Mouse (Mus musculus) forebrain, embryonic 14.5 days (tissue): ENCODE results near the gene Slc35d2. TPM values are rescaled to one million over a fixed set of nuclear protein-coding genes. Genes with fewer than 3 reads are reported as not detected.

ENCODE experiments used
- ATAC-seq: fragments of 200-750 bp; cut with Nextera tagmentation; 2 replicates; pipeline ENCODE4 v1.8.0; 2017; ENCODE audit warnings: mild to moderate bottlenecking, moderate library complexity
- DNase-seq: peaks from one replicate; pipeline ENCODE4 v3.0.0-alpha.2; 2015; ENCODE audit warnings: low spot score
- H3K27ac ChIP-seq: fragments of 300-500 bp; sonication (generic); 2 replicates; pipeline ENCODE4 v1.5.1; 2014; ENCODE audit warnings: low read depth, mild to moderate bottlenecking, control low read depth, low read length, moderate library complexity
- H3K27me3 ChIP-seq: fragments of 300-500 bp; sonication (generic); replicated peaks from 2 replicates; pipeline ENCODE4 v1.6.1; 2014; ENCODE audit warnings: low read length, control low read depth, mixed read lengths; ENCODE audit not compliant: control insufficient read depth, insufficient read depth
- H3K36me3 ChIP-seq: fragments of 300-500 bp; sonication (generic); 2 replicates; pipeline ENCODE4 v1.6.1; 2014; ENCODE audit warnings: low read length, control low read depth; ENCODE audit not compliant: control insufficient read depth, insufficient read depth
- H3K4me1 ChIP-seq: fragments of 300-500 bp; sonication (generic); 2 replicates; pipeline ENCODE4 v1.6.1; 2014; ENCODE audit warnings: antibody characterized with exemption, low read length, control low read depth; ENCODE audit not compliant: control insufficient read depth, insufficient read depth
- H3K4me2 ChIP-seq: fragments of 300-500 bp; sonication (generic); 2 replicates; pipeline ENCODE4 v1.6.1; 2014; ENCODE audit warnings: mild to moderate bottlenecking, control low read depth, low read length
- H3K4me3 ChIP-seq: fragments of 300-500 bp; sonication (generic); 2 replicates; pipeline ENCODE4 v1.5.1; 2014; ENCODE audit warnings: low read depth, low read length, control low read depth
- H3K9ac ChIP-seq: fragments of 300-500 bp; sonication (generic); 2 replicates; pipeline ENCODE4 v1.6.1; 2014; ENCODE audit warnings: mild to moderate bottlenecking, low read length, control low read depth, moderate library complexity
- H3K9me3 ChIP-seq: fragments of 300-500 bp; sonication (generic); replicated peaks from 2 replicates; pipeline ENCODE4 v1.6.1; 2016; ENCODE audit warnings: low read length, control low read depth, mixed read lengths; ENCODE audit not compliant: control insufficient read depth
- WGBS: fragments of 180-500 bp; shearing (Covaris S2); extraction: QIAGEN DNeasy Blood & Tissue Kit; methylation state at CpG from one replicate; pipeline ENCODE4 v1.1.7; 2014; 5-methylcytosine and 5-hydroxymethylcytosine counted together
- polyA plus RNA-seq: library from polyadenylated mRNA; unstranded; fragments of >200 nt; fragmentation: Nextera tagmentation; extraction: Ambion mirVana; gene quantifications from 2 replicates; pipeline ENCODE4 v1.2.1, GENCODE M21; 2014

Gene Slc35d2
- polyA plus RNA-seq, 1 experiment from 2014 or later = 0.76 TPM

GRCm38 (mm10) chr13:64155171-64155571 is 26.0 kb upstream of the Slc35d2 start:
- no peak overlapping the region for H3K4me2 ChIP-seq
- WGBS = 13% methylated on average over 1 of the region's 1 CpGs
- no peaks in the 10 kb centered on the region for H3K27me3 ChIP-seq
- no peak overlapping the region for H3K9ac ChIP-seq
- H3K27ac ChIP-seq = no peak overlapping the region
- no peak overlapping the region for H3K4me3 ChIP-seq
- H3K9me3 ChIP-seq = no peaks in the 10 kb centered on the region
- DNase-seq (peak; percentile 29), ATAC-seq (no peak)
- H3K36me3 ChIP-seq = no peaks in the 10 kb centered on the region
- peaks cover 6% of the 10 kb centered on the region; the same call in 1 of the 2 replicates for H3K4me1 ChIP-seq

- Histone ChIP-seq H3K9ac (no peak overlapping the region), H3K27me3 (no peaks in the 10 kb centered on the region), H3K36me3 (no peaks in the 10 kb centered on the region), H3K9me3 (no peaks in the 10 kb centered on the region), H3K4me2 (no peak overlapping the region), H3K27ac (no peak overlapping the region), H3K4me1 (peaks cover 9% of the 10 kb centered on the region; the same call in 1 of the 2 replicates), H3K4me3 (no peak overlapping the region)
- ATAC-seq (no peak), DNase-seq (no peak)
- 55% methylated on average over 2 of the region's 2 CpGs for WGBS
Observed at GRCm38 (mm10) chr13:64154651-64155050, 25.5 kb upstream of the Slc35d2 start.

- under 1% methylated on average over 18 of the region's 18 CpGs for WGBS
- peak overlapping the region; percentile 92 for H3K4me3 ChIP-seq
- no peak overlapping the region for H3K27ac ChIP-seq
- H3K4me2 ChIP-seq = peak overlapping the region; percentile 83
- DNase-seq = peak; percentile 47
- peaks cover 9% of the 10 kb centered on the region; the same call in 1 of the 2 replicates for H3K4me1 ChIP-seq
- H3K9me3 ChIP-seq = no peaks in the 10 kb centered on the region
- H3K9ac ChIP-seq = peak overlapping the region; percentile 45
- peak; percentile 32 for ATAC-seq
- H3K27me3 ChIP-seq = no peaks in the 10 kb centered on the region
- no peaks in the 10 kb centered on the region for H3K36me3 ChIP-seq
Observed at GRCm38 (mm10) chr13:64153751-64154267, 24.6 kb upstream of the Slc35d2 start.

GRCm38 (mm10) chr13:64153083-64153682 is 24.0 kb upstream of the Slc35d2 start, which contains the start of gene Zfp367:
TSS of gene Zfp367 (minus strand) at chr13:64153202.
- Histone ChIP-seq H3K27me3 (no peaks in the 10 kb centered on the region), H3K36me3 (no peaks in the 10 kb centered on the region), H3K4me3 (peak within 1 kb of the TSS; percentile 92), H3K27ac (peak within 1 kb of the TSS; percentile 73), H3K9ac (peak within 1 kb of the TSS; percentile 72), H3K4me1 (peaks cover 9% of the 10 kb centered on the region; the same call in 1 of the 2 replicates), H3K4me2 (peak within 1 kb of the TSS; percentile 83), H3K9me3 (no peaks in the 10 kb centered on the region)
- peak; percentile 99 for DNase-seq
- under 1% methylated on average over 54 of the region's 56 CpGs for WGBS
- peak; percentile 98 for ATAC-seq

GRCm38 (mm10) chr13:64152671-64153082 is 23.5 kb upstream of the Slc35d2 start:
- Histone ChIP-seq H3K27me3 (no peaks in the 10 kb centered on the region), H3K36me3 (no peaks in the 10 kb centered on the region), H3K4me1 (peaks cover 9% of the 10 kb centered on the region; the same call in 1 of the 2 replicates), H3K4me3 (peak overlapping the region; percentile 92), H3K27ac (peak overlapping the region; percentile 73), H3K4me2 (peak overlapping the region; percentile 83), H3K9ac (peak overlapping the region; percentile 72), H3K9me3 (no peaks in the 10 kb centered on the region)
- peak; percentile 50 for ATAC-seq
- WGBS = under 1% methylated on average over 47 of the region's 61 CpGs
- no peak for DNase-seq

GRCm38 (mm10) chr13:64152241-64152669 is 23.1 kb upstream of the Slc35d2 start:
- Histone ChIP-seq H3K4me1 (peaks cover 9% of the 10 kb centered on the region; the same call in 1 of the 2 replicates), H3K4me3 (peak overlapping the region; percentile 92), H3K9ac (peak overlapping the region; percentile 72), H3K4me2 (peak overlapping the region; percentile 83), H3K27ac (peak overlapping the region; percentile 73), H3K9me3 (no peaks in the 10 kb centered on the region), H3K36me3 (no peaks in the 10 kb centered on the region), H3K27me3 (no peaks in the 10 kb centered on the region)
- ATAC-seq (peak; percentile 19), DNase-seq (peak; percentile 75)
- WGBS = under 1% methylated on average over 31 of the region's 42 CpGs

GRCm38 (mm10) chr13:64150121-64150520 is 21.0 kb upstream of the Slc35d2 start:
- 0 out of 2 replicates have a peak overlapping the region, but pooled peaks have one; percentile 10 for H3K4me2 ChIP-seq
- DNase-seq (no peak), ATAC-seq (no peak)
- 66% methylated on average over 5 of the region's 5 CpGs for WGBS
- H3K27ac ChIP-seq = no peak overlapping the region
- no peaks in the 10 kb centered on the region for H3K27me3 ChIP-seq
- no peak overlapping the region for H3K4me3 ChIP-seq
- no peaks in the 10 kb centered on the region for H3K9me3 ChIP-seq
- peaks cover 9% of the 10 kb centered on the region; the same call in 1 of the 2 replicates for H3K4me1 ChIP-seq
- no peak overlapping the region for H3K9ac ChIP-seq
- H3K36me3 ChIP-seq = no peaks in the 10 kb centered on the region

- peaks cover 14% of the 10 kb centered on the region for H3K36me3 ChIP-seq
- no peak overlapping the region for H3K27ac ChIP-seq
- 46% methylated on average over 15 of the region's 15 CpGs for WGBS
- peak; percentile 79; the same call in 1 of the 2 replicates for ATAC-seq
- H3K9me3 ChIP-seq = no peaks in the 10 kb centered on the region
- H3K27me3 ChIP-seq = no peaks in the 10 kb centered on the region
- peak overlapping the region; percentile 66; the same call in 1 of the 2 replicates for H3K9ac ChIP-seq
- H3K4me1 ChIP-seq = peaks cover 7% of the 10 kb centered on the region
- peak overlapping the region; percentile 73 for H3K4me2 ChIP-seq
- DNase-seq = peak; percentile 51
- H3K4me3 ChIP-seq = peak overlapping the region; percentile 45
Observed at GRCm38 (mm10) chr13:64129616-64130375, 628 bp upstream of the Slc35d2 start.
